Mouse (Mus musculus) bone marrow macrophage, adult 2 months (primary cell): ENCODE measurements around the gene Lrrc38.

ENCODE experiments used
- CTCF ChIP-seq: IDR thresholded peaks from 2 replicates; pipeline ENCODE4 v1.5.1; 2012; ENCODE audit warnings: low read depth, mild to moderate bottlenecking, low read length, moderate library complexity
- POLR2A ChIP-seq: IDR thresholded peaks from 2 replicates; pipeline ENCODE4 v1.6.1; 2012; ENCODE audit warnings: mild to moderate bottlenecking, low read depth, low read length, borderline replicate concordance

DNA sequence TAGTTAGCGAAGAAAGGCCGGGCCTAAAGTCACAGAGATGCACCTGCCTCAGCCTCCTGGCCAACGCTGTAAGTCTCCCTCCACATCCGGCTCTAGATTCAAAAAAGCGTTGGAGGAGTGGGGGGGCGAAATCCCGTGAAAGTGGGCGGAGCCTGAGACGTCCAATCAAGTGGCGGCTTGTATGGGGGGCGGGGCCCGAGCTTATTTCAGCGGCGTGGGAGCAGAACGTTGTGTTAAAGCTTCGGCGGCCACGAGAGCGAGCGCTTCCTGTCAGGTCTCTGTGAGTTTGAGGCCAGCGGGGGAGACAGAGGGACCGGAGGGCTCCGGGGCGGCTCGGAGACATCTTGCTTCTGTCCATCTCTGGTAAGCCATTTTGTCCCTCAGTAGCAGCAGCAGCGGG, 44.6 kb downstream of the Lrrc38 start, which contains the start of gene Pramel1:
- TF ChIP-seq POLR2A (no peak), CTCF (no peak)
